Mouse (Mus musculus): Measurements from ENCODE around the gene Atp6v1g2.

- TF ChIP-seq CTCF (conservative IDR thresholded peaks at IDR 0.05; ENCODE audit: insufficient read depth, insufficient read length, low read depth, low read length) (no peak), POLR2A (IDR thresholded peaks at IDR 0.05; ENCODE audit: low read depth, low read length) (no peak)
Measured at GRCm38 (mm10) chr17:35201128-35201527, 32.3 kb upstream of the Atp6v1g2 start.

All from kidney, adult 2 months (tissue).